Mouse (Mus musculus) adrenal gland, adult 18-20 months (tissue): Measurements from ENCODE around the gene Mdga2. TPM values are rescaled to one million over a fixed set of nuclear protein-coding genes. Genes with fewer than 3 reads are reported as not detected.

Experiments used
- DNase-seq, 2 experiments: peaks; one replicate each; pipeline ENCODE4 v3.0.0; 2021 to 2022; ENCODE audit warnings: low spot score in 2 of 2
- total RNA-seq, 2 experiments: library from RNA; stranded (reverse); gene quantifications; 1 replicate in 1 of 2; 2 replicates in 1 of 2; pipeline ENCODE4 v1.2.3; 2021

Gene Mdga2
- total RNA-seq, 2 experiments from 2014 or later = 2.6 to 5.3 TPM

DNA sequence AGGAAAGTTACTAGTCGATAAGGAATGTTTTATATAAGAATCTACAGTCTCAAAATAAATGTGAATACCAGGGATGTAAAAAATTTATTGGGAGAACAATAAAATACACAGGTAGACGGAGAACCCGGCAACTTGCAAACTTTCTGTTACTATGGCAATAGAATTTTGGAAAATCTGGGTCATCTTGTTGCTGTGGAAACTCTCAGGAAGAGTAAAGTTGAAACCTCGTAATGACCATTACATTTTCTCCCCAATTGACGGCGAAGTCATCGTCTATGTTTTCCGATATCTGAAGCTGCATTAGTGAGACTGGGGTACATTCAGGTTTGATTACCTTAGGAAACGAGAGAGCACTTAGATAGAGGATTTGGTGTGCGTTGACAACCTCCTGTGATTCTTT is 514.0 kb downstream of the Mdga2 start:
- DNase-seq = no peak

DNA sequence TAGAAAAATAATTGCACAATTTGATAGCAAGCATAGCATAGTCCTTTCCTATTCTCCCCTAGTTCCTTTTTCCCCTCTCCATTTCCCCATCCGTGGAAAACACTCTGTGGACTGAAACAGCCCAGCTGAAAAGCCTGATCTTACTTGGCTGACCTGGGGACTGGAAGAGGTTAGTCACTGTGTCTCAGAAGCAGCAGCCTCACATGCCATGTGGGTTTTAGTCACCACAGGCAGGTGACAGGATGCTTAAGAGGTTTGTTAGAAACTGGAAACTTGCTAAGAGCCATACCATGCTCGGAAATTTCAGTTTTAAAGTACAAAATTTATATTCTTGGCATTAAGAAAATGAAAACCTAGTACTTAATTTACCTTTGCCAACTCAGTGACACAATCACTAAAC is 514.9 kb downstream of the Mdga2 start:
- no peak for DNase-seq

DNA sequence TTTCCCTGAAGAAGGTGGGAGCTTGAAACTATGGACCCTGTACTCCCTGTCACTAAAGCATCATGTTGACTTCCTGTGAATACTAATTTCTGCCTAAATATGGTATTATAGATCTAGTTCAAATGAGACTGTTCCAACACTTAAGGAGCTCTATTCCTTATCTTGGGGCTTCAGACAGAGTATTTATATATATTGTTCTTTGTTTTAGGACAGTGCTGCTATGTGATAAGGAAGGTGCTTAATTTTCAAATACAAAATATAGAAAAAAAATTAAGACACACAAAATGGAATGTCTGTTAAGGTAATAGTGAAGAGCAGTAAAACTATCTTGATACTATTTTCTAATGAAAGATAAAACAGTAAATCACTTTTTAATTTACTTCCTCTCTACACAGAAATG is 517.3 kb downstream of the Mdga2 start:
- DNase-seq = no peak

DNA sequence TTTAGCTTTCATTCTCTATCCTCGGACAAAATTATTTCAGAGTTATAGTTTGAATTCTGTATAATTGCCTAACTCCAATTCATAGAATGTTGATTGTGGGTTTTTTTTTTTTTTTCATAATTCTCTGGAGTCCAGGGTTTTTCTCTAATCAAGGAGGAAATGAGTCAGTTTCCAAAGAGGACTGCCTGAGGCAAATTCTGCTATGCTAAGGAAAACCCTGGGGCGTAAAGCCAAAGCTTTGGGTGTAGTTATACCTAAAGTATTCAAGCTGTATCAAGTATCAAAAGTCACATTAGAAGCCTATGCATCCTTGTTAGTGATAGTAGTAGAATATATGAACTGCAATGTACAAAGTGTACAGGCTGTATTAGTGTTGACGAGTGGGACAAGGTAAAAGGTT is 519.6 kb downstream of the Mdga2 start:
- DNase-seq = no peak

DNA sequence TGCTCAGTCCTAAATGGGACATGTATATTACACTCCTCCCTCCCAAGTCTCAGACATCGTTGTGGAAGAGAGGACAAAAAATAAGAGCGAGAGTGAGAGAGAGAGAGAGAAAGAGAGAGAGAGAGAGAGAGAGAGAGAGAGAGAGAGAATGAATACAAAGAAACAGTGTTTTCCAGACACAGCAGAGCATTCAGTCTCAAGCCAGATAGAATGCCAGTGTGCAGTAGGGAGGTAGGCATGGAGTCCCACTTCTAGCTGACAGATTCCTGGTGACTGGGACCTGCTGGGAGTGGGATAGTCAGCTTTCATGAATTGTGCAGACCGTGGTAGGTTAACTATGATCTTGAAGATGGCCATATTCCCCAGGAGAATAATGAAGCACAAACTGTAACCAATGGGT is 542.8 kb downstream of the Mdga2 start:
- DNase-seq = no peak

DNA sequence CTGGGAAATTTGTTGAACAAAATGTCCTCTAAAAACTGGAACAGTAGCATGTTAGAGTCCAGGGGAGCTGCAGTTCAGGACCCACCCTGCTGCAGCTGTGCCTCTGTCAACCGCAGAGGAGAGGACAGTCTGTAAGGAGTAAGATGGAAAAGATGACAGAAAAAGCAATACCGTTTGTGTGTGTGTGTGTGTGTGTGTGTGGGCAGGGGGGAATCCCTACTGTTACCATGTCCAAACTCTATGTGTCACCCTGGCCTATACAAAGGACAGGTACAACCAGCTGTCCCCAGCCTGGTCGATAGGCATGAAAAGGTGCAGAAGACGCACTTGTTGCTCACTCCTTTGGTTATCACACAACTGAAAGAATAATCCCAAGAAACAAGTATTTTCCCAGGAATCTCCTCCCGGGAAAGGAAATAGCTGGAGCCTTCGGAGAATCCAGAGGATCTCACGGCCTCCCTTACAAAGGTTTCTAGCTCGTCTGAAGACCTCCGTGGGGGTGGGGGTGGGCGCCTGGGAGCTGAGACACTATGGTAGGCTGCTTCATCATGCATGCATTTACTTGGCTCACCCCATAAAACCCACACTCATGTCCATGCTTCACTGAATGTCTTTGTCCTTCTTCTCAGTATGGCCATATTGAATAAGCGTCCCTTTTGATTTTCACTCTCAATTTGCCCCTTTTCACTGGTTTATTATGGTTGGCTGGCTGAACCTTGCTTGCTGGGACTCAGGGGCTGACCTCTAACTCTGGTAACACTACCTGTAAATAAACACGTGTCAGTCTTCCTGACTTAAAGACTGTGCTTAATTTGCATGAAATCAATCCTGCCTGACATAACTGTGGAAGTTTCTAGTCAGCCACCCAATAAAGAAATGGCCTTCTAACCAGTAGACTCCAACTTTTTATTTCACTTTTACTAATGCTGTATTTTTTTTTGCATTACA is 573.5 kb downstream of the Mdga2 start:
- no peak for DNase-seq

DNA sequence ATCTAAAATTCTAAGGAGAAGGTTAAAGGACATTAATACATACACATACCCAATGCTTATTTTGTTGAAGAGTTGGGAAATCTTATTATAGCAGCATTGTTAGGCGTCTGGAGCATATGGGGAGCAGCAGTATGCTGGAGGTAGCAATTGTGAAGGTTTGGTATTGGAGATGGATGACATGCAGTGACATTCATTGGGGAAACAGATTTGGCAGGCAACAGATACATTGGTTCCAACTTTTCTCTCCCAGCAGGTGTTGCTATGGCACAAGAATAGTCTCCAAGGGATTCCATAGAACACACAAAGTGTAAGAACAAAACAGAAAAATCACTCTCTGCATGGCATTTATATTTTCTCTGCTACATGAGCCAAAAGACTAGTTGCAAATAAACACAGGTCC is 581.9 kb downstream of the Mdga2 start:
- no peak for DNase-seq

DNA sequence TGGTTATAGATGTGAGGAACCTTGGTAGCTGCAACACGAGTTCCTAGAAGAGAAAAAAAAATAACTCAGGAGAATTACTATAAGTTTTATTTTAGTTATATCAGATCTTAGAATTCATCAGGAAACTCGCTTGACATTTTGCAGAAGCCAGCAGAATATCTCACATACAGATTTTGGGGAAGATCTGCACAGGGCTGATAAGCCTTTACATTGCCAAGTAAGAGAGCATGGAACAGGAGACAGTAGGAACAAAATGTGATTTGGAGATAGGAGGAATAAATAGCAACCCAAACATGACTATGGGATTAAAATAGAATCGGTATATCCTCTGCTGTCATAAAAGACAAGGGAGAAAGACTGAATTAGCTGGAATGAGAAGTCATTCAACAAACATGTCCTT is 602.4 kb downstream of the Mdga2 start:
- no peak for DNase-seq

DNA sequence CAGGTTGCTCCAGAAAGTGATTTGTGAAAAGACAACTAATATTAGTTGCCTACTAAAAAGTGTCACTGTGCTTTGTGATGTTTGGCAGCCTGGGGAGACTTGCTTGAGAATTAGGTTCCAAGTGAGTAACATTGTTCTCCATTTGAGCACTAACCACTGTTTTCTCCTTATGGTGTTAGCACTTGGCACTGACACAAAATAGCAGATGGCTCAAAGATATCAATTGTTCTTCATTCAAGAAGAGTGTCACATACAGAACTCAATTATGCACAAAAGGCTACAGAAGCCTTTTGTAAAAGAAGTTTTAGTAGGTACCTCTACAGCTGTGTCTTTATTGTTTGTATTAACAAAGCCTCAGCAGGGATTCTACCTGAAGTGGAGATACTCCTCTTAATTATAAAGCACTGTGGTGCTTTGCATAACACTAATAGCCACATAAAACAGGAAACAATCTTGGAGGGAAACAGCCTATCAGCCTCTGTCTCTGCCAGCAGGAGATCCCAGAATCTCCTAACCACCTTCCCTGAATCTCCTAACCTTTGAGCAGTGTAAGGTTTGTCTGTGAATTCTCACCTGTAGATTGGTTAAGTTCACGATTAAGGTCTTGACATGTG is 630.6 kb downstream of the Mdga2 start:
- no peak for DNase-seq

DNA sequence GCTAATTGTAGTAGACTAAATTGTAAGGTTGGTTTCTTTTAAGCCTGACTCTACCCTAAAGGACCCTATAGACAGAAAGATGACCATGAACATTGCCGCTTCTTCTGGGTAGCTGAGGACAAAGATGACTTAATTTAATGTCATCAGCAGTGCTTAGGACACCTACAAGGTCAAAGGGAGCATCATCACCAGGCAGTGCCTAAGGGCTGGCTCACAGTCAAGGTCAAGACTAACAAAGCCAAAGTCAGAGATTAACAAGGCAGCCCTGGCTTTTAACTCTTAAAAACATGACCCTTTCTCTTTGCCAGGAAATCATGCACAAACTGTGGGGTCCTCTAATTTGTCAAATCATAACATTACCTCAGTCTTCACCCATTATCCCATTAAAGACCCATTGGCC is 657.0 kb downstream of the Mdga2 start:
- DNase-seq = no peak

DNA sequence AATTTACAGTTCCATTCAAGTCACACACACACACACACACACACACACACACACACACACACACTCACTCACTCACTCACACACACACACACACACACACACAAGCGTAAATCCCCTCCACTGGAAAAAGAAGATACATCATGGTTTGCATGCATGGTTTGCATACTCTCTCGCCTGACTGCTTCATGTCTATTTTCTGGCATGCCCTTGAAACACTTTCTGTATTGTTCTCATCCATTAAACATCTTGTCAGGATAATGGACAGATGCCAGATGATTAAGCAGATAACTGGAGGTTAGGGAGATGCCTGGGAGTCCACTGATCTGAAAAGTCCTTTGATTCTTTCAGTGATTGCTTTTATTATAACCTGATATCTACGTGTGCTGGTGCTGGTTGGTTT is 665.5 kb downstream of the Mdga2 start:
- no peak for DNase-seq

DNA sequence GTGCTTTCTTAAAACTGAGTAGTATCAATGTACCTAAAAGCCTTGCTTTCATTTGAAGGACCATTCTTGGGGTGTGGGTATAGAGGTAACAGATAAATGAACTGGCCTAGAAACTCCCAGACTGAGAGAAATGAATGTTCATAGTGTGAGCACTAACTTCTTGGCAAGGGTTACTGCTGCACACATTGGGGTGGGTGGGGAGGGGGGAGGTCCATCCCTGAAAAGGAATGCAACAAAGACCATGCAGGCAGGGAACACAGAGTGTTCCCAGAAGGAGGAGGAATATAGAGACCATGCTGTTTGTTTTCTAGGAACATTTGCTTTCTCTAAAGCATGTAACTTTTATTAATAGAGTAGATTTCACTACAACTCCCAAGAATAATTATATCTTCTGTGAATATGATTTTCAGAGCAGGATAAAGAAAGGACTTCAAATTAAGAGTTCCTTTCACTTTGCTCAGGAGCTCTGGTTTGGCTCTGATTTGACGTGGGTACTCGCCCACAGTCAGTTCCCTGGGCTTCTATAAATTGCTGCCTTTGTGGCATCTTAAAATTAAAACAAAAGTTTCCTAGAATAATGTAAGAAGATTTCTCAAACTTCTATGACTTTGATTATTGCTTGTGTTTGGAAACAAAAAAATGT is 666.0 kb downstream of the Mdga2 start:
- no peak for DNase-seq

DNA sequence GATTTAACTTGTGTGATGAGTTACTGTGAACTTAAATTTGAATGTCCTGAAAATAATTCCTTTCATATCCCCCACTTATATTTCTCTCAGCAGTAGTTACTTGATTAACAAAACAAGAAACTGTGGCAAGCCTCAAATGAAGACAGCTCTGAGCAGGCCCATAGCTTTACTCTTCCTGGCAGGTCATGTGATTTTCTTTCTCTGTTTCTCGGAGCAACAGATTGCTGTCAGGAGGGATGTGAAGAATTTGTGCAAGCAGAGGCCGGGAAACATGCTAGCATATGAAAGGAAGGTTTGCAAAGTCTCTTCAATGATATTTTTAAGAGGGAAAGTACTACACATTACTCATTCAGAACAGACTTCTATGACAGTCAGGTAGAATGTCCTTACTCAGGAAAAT is 697.4 kb downstream of the Mdga2 start:
- DNase-seq = no peak

DNA sequence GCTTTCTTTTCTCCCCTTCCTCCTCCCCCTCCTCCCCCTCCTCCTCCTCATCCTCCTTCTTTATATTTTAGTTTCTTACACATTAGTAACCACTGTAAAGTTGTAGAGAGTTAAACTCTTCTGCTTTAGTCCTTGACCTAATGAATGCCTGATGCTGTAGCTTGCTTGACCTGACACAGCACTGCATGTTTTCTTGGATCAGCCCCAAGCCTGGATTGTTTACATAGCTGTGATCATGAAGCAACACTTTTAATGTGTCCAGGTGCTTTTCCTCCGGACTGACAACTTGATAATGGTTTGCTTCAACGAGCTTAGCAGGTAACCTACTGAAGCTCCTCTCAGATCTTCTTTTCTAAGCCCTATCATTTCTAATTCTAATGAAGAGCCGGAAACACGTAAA is 723.1 kb downstream of the Mdga2 start:
- DNase-seq = no peak

DNA sequence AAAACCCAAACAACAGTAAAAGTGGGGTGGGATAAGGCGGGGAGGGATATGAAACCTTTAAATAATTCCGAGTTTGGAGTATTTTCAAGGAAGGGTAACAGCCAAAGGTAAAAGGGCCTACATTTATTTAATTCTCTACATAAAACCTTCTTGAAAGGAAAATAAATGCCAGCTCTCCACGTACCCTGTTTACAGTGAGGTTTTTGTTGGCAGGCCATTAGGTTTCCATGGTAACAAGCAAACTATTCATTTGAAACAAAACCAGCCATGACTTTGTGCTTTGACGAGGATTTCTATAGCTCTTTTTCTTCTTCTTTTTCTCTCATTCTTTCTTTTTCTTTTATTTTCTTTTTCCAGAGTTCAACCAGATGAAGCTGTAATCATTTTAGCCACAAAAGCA is 751.5 kb downstream of the Mdga2 start:
- no peak for DNase-seq

DNA sequence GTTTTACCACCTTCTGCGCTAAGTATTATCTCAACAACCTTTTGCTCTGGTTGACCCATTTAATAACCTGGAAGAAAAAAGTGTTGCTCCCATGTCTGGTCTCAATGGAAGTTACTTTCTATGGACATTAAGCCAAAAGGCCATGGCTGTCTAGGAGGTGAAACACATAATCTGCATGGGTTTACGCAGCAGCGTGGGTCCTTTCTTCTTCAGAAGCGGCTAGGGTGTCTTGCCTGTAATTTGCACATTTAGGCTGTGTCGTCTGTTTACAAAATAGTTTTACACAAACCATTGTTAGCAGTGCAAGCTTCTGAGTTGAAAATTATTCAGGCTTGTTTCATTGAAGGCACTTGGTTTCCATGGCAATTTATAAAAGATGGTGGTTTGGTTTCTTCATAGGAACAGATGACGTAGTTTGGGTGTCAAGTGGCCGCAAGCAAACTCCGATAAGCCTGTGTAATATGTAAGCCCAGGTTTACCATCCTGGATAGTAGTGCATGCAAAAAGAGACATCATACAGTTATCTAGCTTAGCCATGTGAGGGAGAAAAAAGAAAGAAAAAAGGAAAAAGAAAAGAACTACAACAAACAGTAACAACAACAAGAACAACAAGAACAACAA is 752.0 kb downstream of the Mdga2 start:
- DNase-seq = no peak

DNA sequence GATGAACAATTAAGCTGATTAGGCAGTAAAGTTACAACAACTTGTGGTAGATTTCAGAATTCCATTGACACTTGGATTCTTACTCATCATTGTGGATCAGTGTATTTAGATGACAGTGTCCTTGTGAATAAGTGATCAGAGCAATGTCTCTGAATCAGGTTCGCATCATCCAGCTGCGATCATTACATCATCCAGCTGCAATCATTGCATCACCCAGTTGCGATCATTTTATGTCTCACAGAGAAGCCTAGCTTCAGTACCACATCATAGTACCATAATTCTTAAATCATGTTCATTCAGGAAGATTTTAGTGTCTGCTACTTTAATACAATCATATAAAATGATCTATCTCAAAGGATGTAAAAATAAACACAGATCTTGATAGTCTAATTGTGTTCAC is 756.8 kb downstream of the Mdga2 start:
- no peak for DNase-seq

DNA sequence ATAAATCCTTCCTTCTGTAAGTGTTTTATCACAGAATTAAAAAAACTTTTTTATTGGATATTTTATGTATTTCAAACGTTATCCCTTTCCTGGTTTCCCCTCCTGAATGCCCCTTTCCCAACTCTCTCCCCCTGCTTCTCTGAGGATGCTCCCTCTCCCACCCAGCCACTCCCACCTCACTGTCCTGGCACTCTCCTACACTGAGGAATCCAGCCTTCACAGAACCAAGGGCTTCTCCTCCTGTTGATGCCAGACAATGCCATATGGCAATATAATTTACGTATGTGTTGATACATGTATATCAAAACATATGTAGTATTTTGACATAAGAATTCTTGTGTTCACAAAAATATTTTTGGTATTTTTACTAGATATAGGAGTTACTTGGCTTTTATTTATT is 779.0 kb downstream of the Mdga2 start:
- no peak for DNase-seq
